Mouse (Mus musculus): ENCODE results near the gene Tspyl2.
"Not testable (repeated sequence)": the region's sequence is repeated elsewhere in the genome, so short reads cannot be mapped to it uniquely, and the experiment has no call there.

Tspyl2 gene

GRCm38 (mm10) chrX:152320535-152320934, 21.7 kb downstream of the Tspyl2 start:
- peaks cover 33% of the 10 kb centered on the region for H3K36me3 ChIP-seq (ENCODE audit: insufficient read depth, low read length)
- no peaks in the 10 kb centered on the region for H3K9me3 ChIP-seq (ENCODE audit: low read length)
- no peaks in the 10 kb centered on the region for H3K27me3 ChIP-seq (ENCODE audit: insufficient read depth, low read length)
- TF ChIP-seq POU5F1 (IDR thresholded peaks at IDR 0.05; ENCODE audit: borderline replicate concordance, low read length) (no peak), NANOG (IDR thresholded peaks at IDR 0.05; ENCODE audit: borderline replicate concordance, low read length) (no peak), CTCF (conservative IDR thresholded peaks at IDR 0.05; ENCODE audit: low read length) (no peak)
- no peak overlapping the region for H3K4me3 ChIP-seq (replicated peaks; ENCODE audit: low read length)
- H3K4me1 ChIP-seq (replicated peaks; ENCODE audit: low read depth, low read length) = 0 out of 2 replicates have a peak, but pooled peaks cover 3% of the 10 kb centered on the region

GRCm38 (mm10) chrX:152307942-152308341, 34.3 kb downstream of the Tspyl2 start:
- H3K9me3 ChIP-seq (ENCODE audit: low read length) = no peaks in the 10 kb centered on the region
- no peak for TF ChIP-seq POU5F1 (IDR thresholded peaks at IDR 0.05; ENCODE audit: borderline replicate concordance, low read length)
- TF ChIP-seq NANOG (IDR thresholded peaks at IDR 0.05; ENCODE audit: borderline replicate concordance, low read length) = no peak
- TF ChIP-seq CTCF (conservative IDR thresholded peaks at IDR 0.05; ENCODE audit: low read length) = no peak
- peaks cover 7% of the 10 kb centered on the region; the same call in 1 of the 2 replicates for H3K36me3 ChIP-seq (ENCODE audit: insufficient read depth, low read length)

GRCm38 (mm10) chrX:152307371-152307770, 34.9 kb downstream of the Tspyl2 start:
- Histone ChIP-seq H3K36me3 (ENCODE audit: insufficient read depth, low read length) (peaks cover 7% of the 10 kb centered on the region; the same call in 1 of the 2 replicates), H3K4me1 (replicated peaks; ENCODE audit: low read depth, low read length) (peaks cover 15% of the 10 kb centered on the region), H3K4me3 (replicated peaks; ENCODE audit: low read length) (no peak overlapping the region), H3K27me3 (ENCODE audit: insufficient read depth, low read length) (no peaks in the 10 kb centered on the region), H3K9me3 (ENCODE audit: low read length) (no peaks in the 10 kb centered on the region)
- no peak for TF ChIP-seq POU5F1 (IDR thresholded peaks at IDR 0.05; ENCODE audit: borderline replicate concordance, low read length)
- TF ChIP-seq NANOG (IDR thresholded peaks at IDR 0.05; ENCODE audit: borderline replicate concordance, low read length) = peak; percentile 5; the same call in 1 of the 2 replicates

More at GRCm38 (mm10) chrX:152307942-152308341, 34.3 kb downstream of the Tspyl2 start:
- Histone ChIP-seq H3K4me3 (replicated peaks; ENCODE audit: low read length) (no peak overlapping the region), H3K27me3 (ENCODE audit: insufficient read depth, low read length) (no peaks in the 10 kb centered on the region), H3K4me1 (replicated peaks; ENCODE audit: low read depth, low read length) (peaks cover 15% of the 10 kb centered on the region)

- no peaks in the 10 kb centered on the region for H3K9me3 ChIP-seq (ENCODE audit: low read length)
- H3K4me1 ChIP-seq (replicated peaks; ENCODE audit: low read depth, low read length) = peaks cover 15% of the 10 kb centered on the region
- TF ChIP-seq POU5F1 (IDR thresholded peaks at IDR 0.05; ENCODE audit: borderline replicate concordance, low read length) (no peak), NANOG (IDR thresholded peaks at IDR 0.05; ENCODE audit: borderline replicate concordance, low read length) (peak; percentile 67)
Measured at GRCm38 (mm10) chrX:152306224-152306623, 36.0 kb downstream of the Tspyl2 start.

GRCm38 (mm10) chrX:152287026-152287425, 55.2 kb downstream of the Tspyl2 start:
- not testable (repeated sequence) for H3K36me3 ChIP-seq (ENCODE audit: insufficient read depth, low read length); H3K4me1 ChIP-seq (replicated peaks; ENCODE audit: low read depth, low read length); H3K4me3 ChIP-seq (replicated peaks; ENCODE audit: low read length); H3K27me3 ChIP-seq (ENCODE audit: insufficient read depth, low read length)
- H3K9me3 ChIP-seq (ENCODE audit: low read length) = peaks cover 22% of the 10 kb centered on the region

More at GRCm38 (mm10) chrX:152306224-152306623, 36.0 kb downstream of the Tspyl2 start:
- Histone ChIP-seq H3K36me3 (ENCODE audit: insufficient read depth, low read length) (peaks cover 7% of the 10 kb centered on the region), H3K4me3 (replicated peaks; ENCODE audit: low read length) (no peak overlapping the region), H3K27me3 (ENCODE audit: insufficient read depth, low read length) (no peaks in the 10 kb centered on the region)

Measured in E14TG2a.4 (cell line).